Mouse (Mus musculus) E14TG2a.4 (cell line): ENCODE data around the gene Dpp10.

Source experiments
- CTCF ChIP-seq: conservative IDR thresholded peaks from 2 replicates; pipeline ENCODE4 v1.5.1; 2014; ENCODE audit warnings: low read length
- NANOG ChIP-seq: IDR thresholded peaks from 2 replicates; pipeline ENCODE4 v1.6.1; 2014; ENCODE audit warnings: borderline replicate concordance, low read length, mixed read lengths

GRCm38 (mm10) chr1:123580112-123580511 lies 465.2 kb downstream of the Dpp10 start:
- no peak for TF ChIP-seq CTCF
- TF ChIP-seq NANOG: no peak
